Mouse (Mus musculus) kidney, embryonic 15.5 days (tissue): Measurements from ENCODE around the gene Aanat. TPM values are rescaled to one million over a fixed set of nuclear protein-coding genes. Genes with fewer than 3 reads are reported as not detected.

Source experiments
- ATAC-seq: fragments of 200-750 bp; cut with Nextera tagmentation; replicated peaks from 2 replicates; pipeline ENCODE4 v1.8.0; 2017; ENCODE audit warnings: moderate TSS enrichment; ENCODE audit not compliant: low FRiP score
- H3K27ac ChIP-seq: fragments of 300-500 bp; sonication (generic); 2 replicates; pipeline ENCODE4 v1.5.1; 2015; ENCODE audit warnings: mild to moderate bottlenecking, inconsistent platforms
- H3K27me3 ChIP-seq: fragments of 300-500 bp; sonication (generic); 2 replicates; pipeline ENCODE4 v1.6.1; 2015; ENCODE audit warnings: inconsistent platforms
- H3K36me3 ChIP-seq: fragments of 300-500 bp; sonication (generic); 2 replicates; pipeline ENCODE4 v1.6.1; 2015; ENCODE audit warnings: inconsistent platforms
- H3K4me1 ChIP-seq: fragments of 300-500 bp; sonication (generic); 2 replicates; pipeline ENCODE4 v1.6.1; 2015; ENCODE audit warnings: inconsistent platforms
- H3K4me2 ChIP-seq: fragments of 300-500 bp; sonication (generic); 2 replicates; pipeline ENCODE4 v1.6.1; 2015; ENCODE audit warnings: moderate library complexity, mild to moderate bottlenecking, inconsistent platforms
- H3K4me3 ChIP-seq: fragments of 300-500 bp; sonication (generic); replicated peaks from 2 replicates; pipeline ENCODE4 v1.5.1; 2015; ENCODE audit warnings: mild to moderate bottlenecking, inconsistent platforms
- H3K9ac ChIP-seq: fragments of 300-500 bp; sonication (generic); 2 replicates; pipeline ENCODE4 v1.6.1; 2015; ENCODE audit warnings: mild to moderate bottlenecking, inconsistent platforms
- H3K9me3 ChIP-seq: fragments of 300-500 bp; sonication (generic); replicated peaks from 2 replicates; pipeline ENCODE4 v1.6.1; 2016; ENCODE audit warnings: inconsistent platforms
- WGBS: fragments of 180-500 bp; shearing (Covaris S2); methylation state at CpG from one replicate; pipeline ENCODE4 v1.1.7; 2015; ENCODE audit warnings: mixed read lengths; 5-methylcytosine and 5-hydroxymethylcytosine counted together
- polyA plus RNA-seq: library from polyadenylated mRNA; unstranded; fragments of >200 nt; fragmentation: Nextera tagmentation; extraction: Ambion mirVana; gene quantifications from 2 replicates; pipeline ENCODE4 v1.2.1, GENCODE M21; 2015

The Aanat gene
- polyA plus RNA-seq, result not detected in 2 replicates

DNA sequence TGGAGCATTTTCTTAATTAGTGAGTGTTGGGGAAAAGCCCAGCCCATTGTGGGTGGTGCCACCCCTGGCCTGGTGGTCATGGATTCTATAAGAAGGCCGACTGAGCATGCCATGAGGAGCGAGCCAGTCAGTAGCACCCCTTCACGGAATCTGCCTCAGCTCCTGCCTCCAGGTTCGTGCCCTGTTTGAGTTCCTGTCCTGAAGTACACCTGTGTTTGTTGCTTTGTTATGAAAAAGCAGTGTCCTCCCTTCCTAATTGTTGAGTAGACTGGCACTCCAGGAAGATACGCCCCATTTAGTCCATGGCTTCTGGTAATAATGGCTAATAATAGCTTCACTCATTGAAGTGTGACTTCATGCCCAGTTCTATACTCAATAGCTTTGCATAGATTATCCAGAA lies at the start of gene Aanat:
Aanat (plus strand) TSS at position 123 of the 400 bp plus-strand sequence.
- H3K4me2 ChIP-seq, result peak within 1 kb of the TSS; percentile 46
- H3K4me1 ChIP-seq, result peaks cover 13% of the 10 kb centered on the region; the same call in 1 of the 2 replicates
- H3K27ac ChIP-seq, result no peak within 1 kb of the TSS
- peaks cover 18% of the 10 kb centered on the region; the same call in 1 of the 2 replicates for H3K27me3 ChIP-seq
- ATAC-seq, result no peak
- no peaks in the 10 kb centered on the region for H3K36me3 ChIP-seq
- WGBS, result 63% methylated on average over 5 of the region's 5 CpGs
- no peaks in the 10 kb centered on the region for H3K9me3 ChIP-seq
- no peak within 1 kb of the TSS for H3K4me3 ChIP-seq
- no peak within 1 kb of the TSS for H3K9ac ChIP-seq

DNA sequence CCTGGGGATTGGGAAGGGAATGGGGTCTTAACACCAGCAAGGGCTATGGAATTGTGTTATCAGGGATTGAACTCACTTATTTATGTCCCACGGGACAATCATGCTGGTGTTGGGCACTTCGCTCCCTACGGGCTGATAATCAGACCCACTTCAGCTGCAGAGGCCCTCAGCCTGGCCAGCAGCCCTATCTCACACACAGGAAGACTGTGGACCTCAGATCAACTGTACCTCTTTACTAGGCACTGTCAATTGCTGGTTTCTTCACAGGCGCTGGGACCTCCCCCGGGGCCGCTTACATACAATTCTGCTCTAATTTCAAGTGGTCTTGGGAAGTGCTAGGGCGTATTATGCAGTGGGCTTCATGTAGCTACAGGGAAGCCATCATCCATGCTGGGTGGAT lies 49.5 kb upstream of the Aanat start:
- Histone ChIP-seq H3K27ac (no peak overlapping the region), H3K9me3 (no peaks in the 10 kb centered on the region), H3K4me3 (no peak overlapping the region), H3K4me2 (no peak overlapping the region), H3K27me3 (peaks cover 30% of the 10 kb centered on the region), H3K4me1 (peaks cover 29% of the 10 kb centered on the region), H3K36me3 (peaks cover 44% of the 10 kb centered on the region), H3K9ac (no peak overlapping the region)
- ATAC-seq, result no peak
- WGBS, result 94% methylated on average over 7 of the region's 7 CpGs

DNA sequence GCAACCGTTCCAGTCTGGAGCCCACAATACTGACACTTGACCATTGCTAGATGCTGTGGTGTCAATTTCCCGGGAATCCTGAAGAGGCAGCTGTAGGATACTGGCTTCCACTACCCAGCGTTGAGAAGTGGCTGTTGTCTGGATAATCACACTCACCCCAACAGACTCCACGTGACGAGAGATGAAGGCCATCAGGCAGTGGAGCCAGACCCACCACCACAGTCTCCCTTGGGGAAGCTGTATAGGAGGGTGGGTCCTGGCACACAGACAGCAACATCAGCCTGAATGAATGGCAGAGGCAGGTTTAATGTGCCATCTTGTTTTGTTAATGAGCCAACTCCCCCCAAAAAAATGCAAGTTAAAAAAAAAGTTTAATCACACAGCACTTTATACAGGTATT lies 48.8 kb upstream of the Aanat start:
- no peak for ATAC-seq
- Histone ChIP-seq H3K27me3 (peaks cover 23% of the 10 kb centered on the region), H3K9ac (no peak overlapping the region), H3K4me2 (no peak overlapping the region), H3K4me3 (no peak overlapping the region), H3K9me3 (no peaks in the 10 kb centered on the region), H3K27ac (no peak overlapping the region), H3K4me1 (peaks cover 22% of the 10 kb centered on the region), H3K36me3 (peaks cover 51% of the 10 kb centered on the region)
- 80% methylated on average over 5 of the region's 5 CpGs for WGBS

- H3K9ac ChIP-seq, result no peak overlapping the region
- H3K36me3 ChIP-seq, result peaks cover 59% of the 10 kb centered on the region
- peaks cover 14% of the 10 kb centered on the region for H3K4me1 ChIP-seq
- H3K4me3 ChIP-seq, result no peak overlapping the region
- 87% methylated on average over 12 of the region's 12 CpGs for WGBS
- H3K9me3 ChIP-seq, result no peaks in the 10 kb centered on the region
- no peak overlapping the region for H3K27ac ChIP-seq
- peaks cover 15% of the 10 kb centered on the region for H3K27me3 ChIP-seq
- H3K4me2 ChIP-seq, result no peak overlapping the region
- ATAC-seq, result no peak
Observed at GRCm38 (mm10) chr11:116538142-116538735, 48.0 kb upstream of the Aanat start.

- H3K4me1 ChIP-seq, result no peaks in the 10 kb centered on the region
- no peak overlapping the region for H3K4me2 ChIP-seq
- H3K27me3 ChIP-seq, result no peaks in the 10 kb centered on the region
- H3K4me3 ChIP-seq, result no peak overlapping the region
- WGBS, result 92% methylated on average over 11 of the region's 11 CpGs
- H3K9me3 ChIP-seq, result no peaks in the 10 kb centered on the region
- H3K27ac ChIP-seq, result no peak overlapping the region
- ATAC-seq, result no peak
- H3K36me3 ChIP-seq, result peaks cover 89% of the 10 kb centered on the region
- no peak overlapping the region for H3K9ac ChIP-seq
Observed at GRCm38 (mm10) chr11:116541183-116541582, 45.0 kb upstream of the Aanat start.

DNA sequence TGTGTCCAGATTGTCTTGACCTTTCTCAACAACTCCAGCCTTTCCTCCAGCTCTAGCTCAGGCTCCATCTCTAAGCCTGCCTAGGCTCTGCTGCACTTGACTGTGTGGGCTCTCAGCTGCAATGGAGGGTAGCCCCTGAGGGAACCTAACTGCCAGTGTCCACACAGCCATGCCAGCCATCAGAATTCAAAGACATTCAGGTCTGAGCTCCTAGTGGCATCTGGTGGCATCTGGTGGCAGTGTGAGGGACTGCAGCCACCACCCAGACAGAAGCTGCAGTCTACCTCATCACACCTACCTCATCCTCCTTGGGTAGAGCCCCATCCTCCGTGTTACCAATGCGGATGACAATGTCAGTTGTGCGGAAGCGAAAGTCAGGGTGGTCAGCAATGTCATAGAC lies 43.1 kb upstream of the Aanat start:
- peaks cover 94% of the 10 kb centered on the region for H3K36me3 ChIP-seq
- ATAC-seq, result no peak
- 90% methylated on average over 4 of the region's 4 CpGs for WGBS
- no peaks in the 10 kb centered on the region for H3K9me3 ChIP-seq
- H3K4me3 ChIP-seq, result no peak overlapping the region
- H3K27ac ChIP-seq, result no peak overlapping the region
- no peak overlapping the region for H3K9ac ChIP-seq
- no peak overlapping the region for H3K4me2 ChIP-seq
- H3K4me1 ChIP-seq, result no peaks in the 10 kb centered on the region
- H3K27me3 ChIP-seq, result no peaks in the 10 kb centered on the region

GRCm38 (mm10) chr11:116547296-116548060 lies 38.8 kb upstream of the Aanat start:
- H3K36me3 ChIP-seq, result peaks cover 57% of the 10 kb centered on the region
- H3K9me3 ChIP-seq, result no peaks in the 10 kb centered on the region
- no peak overlapping the region for H3K27ac ChIP-seq
- peaks cover 22% of the 10 kb centered on the region for H3K4me1 ChIP-seq
- H3K4me3 ChIP-seq, result no peak overlapping the region
- H3K9ac ChIP-seq, result no peak overlapping the region
- H3K4me2 ChIP-seq, result no peak overlapping the region
- WGBS, result 83% methylated on average over 17 of the region's 17 CpGs
- H3K27me3 ChIP-seq, result no peaks in the 10 kb centered on the region
- no peak for ATAC-seq

- no peak overlapping the region for H3K4me2 ChIP-seq
- peaks cover 44% of the 10 kb centered on the region for H3K36me3 ChIP-seq
- WGBS, result 93% methylated on average over 9 of the region's 9 CpGs
- H3K27me3 ChIP-seq, result no peaks in the 10 kb centered on the region
- H3K27ac ChIP-seq, result no peak overlapping the region
- H3K9me3 ChIP-seq, result no peaks in the 10 kb centered on the region
- H3K4me1 ChIP-seq, result peaks cover 22% of the 10 kb centered on the region
- no peak for ATAC-seq
- no peak overlapping the region for H3K9ac ChIP-seq
- H3K4me3 ChIP-seq, result no peak overlapping the region
Observed at GRCm38 (mm10) chr11:116548780-116549179, 37.5 kb upstream of the Aanat start.

DNA sequence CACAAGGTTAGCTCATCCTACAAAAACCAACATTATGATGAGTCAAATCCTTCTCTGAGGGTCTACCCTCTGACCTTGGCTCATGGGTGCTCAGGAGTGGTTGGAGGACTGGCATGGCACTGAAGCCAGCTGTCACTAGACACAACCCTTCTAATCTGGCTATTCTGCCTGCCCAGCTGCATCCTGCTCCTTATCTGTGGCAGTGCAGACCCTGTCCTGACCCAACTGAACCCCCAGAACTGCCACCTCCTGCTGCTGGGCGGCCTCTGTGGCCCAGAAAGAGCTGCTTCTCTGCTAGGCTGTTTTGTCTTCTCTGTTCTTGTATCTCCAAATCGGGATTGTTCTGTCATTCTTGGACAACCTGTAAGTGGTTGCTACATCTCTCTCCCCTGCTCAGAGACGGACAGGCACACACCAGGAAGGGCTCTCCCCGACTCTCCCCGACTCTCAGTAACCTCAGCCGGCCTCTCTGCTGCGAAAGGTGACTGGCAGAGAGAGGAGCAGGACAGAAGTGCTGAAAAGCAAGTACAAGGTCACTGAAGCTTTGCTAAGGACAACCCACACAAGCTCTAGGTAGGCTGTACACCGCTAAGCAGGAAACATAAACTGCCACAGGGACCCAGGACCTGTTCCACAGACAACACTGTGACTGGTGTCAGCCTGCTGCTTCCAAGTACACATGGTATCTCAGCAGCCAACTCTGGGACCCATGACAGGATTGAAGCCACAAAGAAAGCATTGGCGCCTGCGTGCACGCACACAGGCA lies 36.8 kb upstream of the Aanat start:
- Histone ChIP-seq H3K36me3 (peaks cover 37% of the 10 kb centered on the region), H3K27ac (no peak overlapping the region), H3K9ac (no peak overlapping the region), H3K9me3 (no peaks in the 10 kb centered on the region), H3K4me1 (peaks cover 26% of the 10 kb centered on the region), H3K4me2 (no peak overlapping the region), H3K4me3 (no peak overlapping the region), H3K27me3 (no peaks in the 10 kb centered on the region)
- 76% methylated on average over 11 of the region's 11 CpGs for WGBS
- ATAC-seq, result no peak

GRCm38 (mm10) chr11:116550748-116551147 lies 35.5 kb upstream of the Aanat start:
- Histone ChIP-seq H3K9me3 (no peaks in the 10 kb centered on the region), H3K4me1 (peaks cover 37% of the 10 kb centered on the region), H3K27me3 (no peaks in the 10 kb centered on the region), H3K9ac (no peak overlapping the region), H3K4me2 (no peak overlapping the region), H3K36me3 (peaks cover 24% of the 10 kb centered on the region), H3K4me3 (no peak overlapping the region), H3K27ac (peak overlapping the region; percentile 24; the same call in 1 of the 2 replicates)
- 47% methylated on average over 7 of the region's 7 CpGs for WGBS
- no peak for ATAC-seq

DNA sequence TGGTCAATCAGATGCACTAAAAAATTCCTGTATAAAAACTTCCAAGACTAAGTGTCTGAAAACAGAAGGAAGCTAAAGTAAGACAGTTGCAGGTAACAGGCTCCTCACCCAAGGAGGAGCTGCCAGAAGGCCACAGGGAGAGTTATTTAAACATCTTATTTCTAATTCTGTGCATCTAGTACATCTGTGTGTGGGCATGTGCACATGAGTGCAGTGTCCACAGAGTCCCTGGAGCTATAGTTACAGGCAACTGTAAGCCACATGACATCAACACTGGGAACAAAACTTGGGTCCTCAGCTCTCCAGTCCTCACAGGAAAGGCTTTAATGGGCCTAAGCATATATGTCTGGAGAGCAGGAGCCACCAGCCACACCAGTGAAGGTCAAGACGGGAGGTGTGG lies 34.0 kb upstream of the Aanat start:
- no peak for ATAC-seq
- H3K27me3 ChIP-seq, result no peaks in the 10 kb centered on the region
- no peak overlapping the region for H3K4me3 ChIP-seq
- no peak overlapping the region for H3K27ac ChIP-seq
- H3K9ac ChIP-seq, result no peak overlapping the region
- peaks cover 10% of the 10 kb centered on the region; the same call in 1 of the 2 replicates for H3K36me3 ChIP-seq
- H3K4me1 ChIP-seq, result peaks cover 50% of the 10 kb centered on the region
- H3K9me3 ChIP-seq, result no peaks in the 10 kb centered on the region
- H3K4me2 ChIP-seq, result no peak overlapping the region
- 42% methylated on average over 1 of the region's 1 CpGs for WGBS
